Mouse (Mus musculus): ENCODE data around the gene Tll2.

Gene Tll2

DNA sequence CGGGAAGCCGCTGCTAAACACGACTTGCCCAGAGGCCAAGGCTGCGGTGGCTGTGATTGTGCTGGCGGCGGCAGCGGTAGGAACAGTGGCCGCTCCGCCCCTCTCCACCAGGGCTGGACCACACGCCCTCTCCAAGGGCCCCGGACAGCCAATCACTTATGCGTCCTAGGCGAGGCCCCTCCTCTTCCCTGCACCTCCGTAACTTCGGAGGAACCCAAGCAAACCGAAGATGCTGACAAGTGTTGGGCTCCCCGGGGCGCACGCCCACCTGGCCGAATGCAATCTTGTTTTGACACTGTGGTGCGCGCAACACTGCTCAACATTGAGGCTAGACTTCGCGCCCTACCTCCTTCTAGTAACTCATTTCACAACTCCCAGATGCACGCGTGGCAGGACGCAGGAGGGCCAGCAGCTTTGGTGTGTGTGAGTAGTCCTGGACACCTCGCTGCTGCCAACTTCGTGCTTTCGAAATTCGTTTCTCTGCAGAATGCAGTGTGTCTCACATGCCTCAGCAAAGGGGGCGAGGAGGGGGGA is at the start of gene Tll2:
TSS of gene Tll2 (minus strand) at position 25 of the 534 bp plus-strand sequence.
- in situ Hi-C loops (cut with MboI) = no loop called here

GRCm38 (mm10) chr19:41254584-41254983 is 47.9 kb upstream of the Tll2 start:
- in situ Hi-C loops (cut with MboI) = no loop called here

DNA sequence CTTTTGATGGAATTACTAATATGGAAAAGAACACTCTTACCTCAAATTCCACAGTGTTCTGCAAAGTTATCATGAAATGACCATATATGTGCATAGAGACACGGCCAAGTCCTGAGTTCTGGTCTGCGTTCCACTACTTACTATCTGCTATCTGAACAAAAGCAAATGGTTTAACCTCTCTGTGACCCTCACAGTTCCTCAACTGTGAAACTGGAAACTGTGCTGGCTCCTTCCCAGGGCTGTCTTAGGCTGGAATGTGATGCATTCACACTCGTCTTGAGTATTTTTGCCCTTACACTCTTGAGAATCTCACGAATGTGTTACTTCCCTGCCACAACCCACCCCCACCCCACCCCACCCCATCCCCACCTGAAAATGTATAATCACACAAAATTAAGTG is 42.3 kb upstream of the Tll2 start:
- in situ Hi-C loops (cut with MboI) = no loop called here

DNA sequence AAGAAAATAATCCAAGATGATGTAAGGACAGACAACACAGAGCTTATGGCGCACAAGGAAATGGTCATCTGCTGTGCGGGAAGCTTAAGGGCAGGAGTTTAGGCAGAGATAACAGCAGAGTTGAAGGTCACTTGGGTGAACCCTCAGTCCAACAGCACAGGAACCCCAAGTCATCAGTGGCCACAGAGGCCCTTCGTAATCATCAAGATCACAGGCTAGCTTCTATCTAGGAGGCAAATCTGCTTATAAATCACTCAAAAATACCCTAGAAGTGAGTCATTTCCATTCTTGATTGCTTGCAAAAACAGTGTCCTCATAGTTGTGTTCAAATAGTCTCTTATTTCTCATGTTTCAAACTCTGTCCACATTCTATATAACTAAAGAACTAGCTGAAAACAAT is 41.6 kb upstream of the Tll2 start:
- in situ Hi-C loops (cut with MboI) = no loop called here

DNA sequence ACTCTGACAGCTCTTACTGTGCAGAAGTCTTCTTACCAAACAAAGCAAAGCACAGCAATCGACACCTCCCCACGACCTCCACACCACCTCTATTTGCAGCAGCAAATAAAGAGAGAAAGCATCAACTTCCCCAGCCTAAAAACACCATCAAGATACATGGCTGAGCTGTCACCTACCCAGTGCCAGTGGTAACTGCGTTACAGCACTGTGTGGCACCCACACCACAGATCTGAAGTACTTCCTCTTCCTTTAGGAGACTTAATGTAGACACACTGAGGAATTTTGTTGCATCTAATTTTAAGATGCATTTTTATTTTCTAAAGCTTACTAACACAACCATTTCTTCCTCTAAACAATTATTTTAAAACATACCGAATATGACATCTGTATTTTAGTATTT is 39.6 kb upstream of the Tll2 start:
- in situ Hi-C loops (cut with MboI) = no loop called here

DNA sequence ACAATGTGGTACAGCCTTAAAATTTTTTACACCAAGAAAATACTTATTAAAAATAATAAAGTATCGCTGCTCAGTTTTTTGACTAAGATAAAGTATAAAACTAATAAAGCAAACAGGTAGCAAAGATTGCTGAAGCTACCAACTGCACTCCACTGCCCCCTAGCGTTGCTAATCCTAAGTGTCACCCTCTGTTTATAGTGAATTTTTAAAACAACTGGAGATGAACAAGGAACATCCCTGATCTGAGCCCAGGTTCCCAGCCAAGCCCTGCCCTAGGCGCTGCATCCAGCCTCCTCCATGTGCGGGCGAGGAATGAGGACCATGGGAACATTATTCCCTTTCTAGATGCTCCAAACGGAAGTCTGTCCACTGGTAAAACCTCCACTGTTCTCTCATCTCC is 37.9 kb upstream of the Tll2 start:
- in situ Hi-C loops (cut with MboI) = no loop called here

GRCm38 (mm10) chr19:41241997-41242396 is 35.4 kb upstream of the Tll2 start:
- in situ Hi-C loops (cut with MboI) = no loop called here

- in situ Hi-C loops (cut with MboI) = no loop called here
These were observed 27.1 kb upstream of the Tll2 start for GRCm38 (mm10) chr19:41233698-41234097.

DNA sequence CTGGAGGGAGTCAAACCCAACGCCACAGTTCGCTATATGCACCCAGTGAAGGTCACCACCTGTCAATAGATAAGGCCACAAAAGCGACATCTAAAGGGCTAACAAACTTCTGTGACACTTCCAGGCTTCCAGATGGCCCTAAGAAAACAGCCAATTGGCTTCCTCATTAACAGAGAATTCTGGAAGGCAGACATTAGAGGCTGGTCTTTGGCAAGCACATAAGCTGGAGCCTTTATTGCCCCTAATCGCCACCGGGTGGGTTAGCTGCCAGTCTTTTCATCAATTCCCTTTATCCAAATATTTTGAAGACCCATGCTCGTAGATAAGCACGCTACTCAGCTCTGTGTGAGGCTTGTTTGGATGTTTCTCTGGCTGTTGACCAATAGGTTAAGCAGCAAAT is 1.7 kb upstream of the Tll2 start:
- in situ Hi-C loops (cut with MboI) = no loop called here

GRCm38 (mm10) chr19:41206041-41206810 is 409 bp downstream of the Tll2 start:
- in situ Hi-C loops (cut with MboI) = no loop called here

GRCm38 (mm10) chr19:41204159-41205081 is 2.2 kb downstream of the Tll2 start:
- in situ Hi-C loops (cut with MboI) = no loop called here

GRCm38 (mm10) chr19:41197606-41198005 is 9.0 kb downstream of the Tll2 start:
- in situ Hi-C loops (cut with MboI) = no loop called here

DNA sequence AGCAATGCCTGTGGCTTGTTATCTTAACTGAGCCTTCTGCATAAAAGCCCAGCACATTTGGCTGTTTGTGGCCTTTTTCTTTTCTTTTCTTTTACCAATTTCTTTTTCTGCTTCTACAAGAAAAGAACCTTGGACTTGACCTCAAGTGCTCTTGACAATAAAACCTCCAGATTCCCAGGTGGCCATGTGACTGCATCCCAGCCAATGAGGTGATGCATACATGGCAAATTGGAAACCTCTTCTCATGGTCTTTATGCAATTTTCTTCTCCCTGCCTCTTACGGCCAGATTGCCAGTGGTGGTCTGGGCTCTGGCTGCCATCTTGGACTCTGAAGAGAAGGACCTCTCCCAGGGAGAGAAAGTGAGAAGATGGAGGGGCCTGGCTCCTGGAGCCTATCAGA is 13.3 kb downstream of the Tll2 start:
- in situ Hi-C loops (cut with MboI) = no loop called here

GRCm38 (mm10) chr19:41192953-41193352 is 13.7 kb downstream of the Tll2 start:
- in situ Hi-C loops (cut with MboI) = no loop called here

GRCm38 (mm10) chr19:41191724-41192123 is 14.9 kb downstream of the Tll2 start:
- in situ Hi-C loops (cut with MboI) = no loop called here

DNA sequence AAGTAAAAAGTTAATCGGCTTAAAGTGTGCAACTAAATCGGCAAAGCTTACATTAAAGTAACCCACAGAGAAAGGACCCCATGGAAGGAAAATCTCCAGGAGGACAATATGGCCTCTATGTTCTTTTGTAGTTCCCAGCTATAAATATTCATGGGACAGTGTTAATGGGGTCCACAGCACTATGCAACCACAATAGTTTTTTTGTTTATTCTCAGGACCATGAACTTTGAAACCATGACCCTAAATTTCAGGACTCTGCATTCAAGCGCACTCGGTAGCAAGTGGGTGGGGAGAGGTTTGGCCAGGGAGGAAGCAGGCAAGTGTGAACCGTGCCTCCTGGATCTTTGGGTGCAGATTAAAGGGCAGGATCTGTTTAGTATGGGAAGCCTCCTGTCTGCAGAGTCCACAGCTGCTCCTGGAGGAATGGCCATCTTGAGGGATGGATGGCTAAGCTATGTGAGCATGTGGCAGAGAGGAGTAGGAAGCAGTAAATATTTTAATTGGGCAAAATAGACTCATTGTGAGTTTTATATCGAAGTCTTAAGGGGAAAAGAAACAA is 15.7 kb downstream of the Tll2 start:
- in situ Hi-C loops (cut with MboI) = no loop called here

GRCm38 (mm10) chr19:41177331-41177730 is 29.3 kb downstream of the Tll2 start:
- in situ Hi-C loops (cut with MboI) = no loop called here

DNA sequence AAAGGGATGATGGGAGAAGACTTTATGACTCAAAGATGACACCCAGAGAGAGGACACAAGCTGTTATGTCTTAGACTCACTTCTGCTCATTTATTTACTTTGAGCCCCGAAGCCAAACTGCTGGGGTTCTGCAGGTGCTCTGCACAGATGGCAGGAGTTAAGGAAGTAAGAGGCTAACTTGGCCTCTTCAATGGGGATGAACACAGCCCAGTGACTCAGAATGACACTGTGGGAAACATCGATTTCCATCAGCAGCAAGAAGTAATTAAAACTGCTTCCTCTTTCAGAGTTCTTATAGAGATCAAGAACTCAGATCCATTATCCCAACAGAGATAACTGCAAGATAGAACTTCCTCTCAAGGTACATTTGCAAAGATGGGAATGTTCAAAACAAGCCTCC is 29.8 kb downstream of the Tll2 start:
- in situ Hi-C loops (cut with MboI) = no loop called here

DNA sequence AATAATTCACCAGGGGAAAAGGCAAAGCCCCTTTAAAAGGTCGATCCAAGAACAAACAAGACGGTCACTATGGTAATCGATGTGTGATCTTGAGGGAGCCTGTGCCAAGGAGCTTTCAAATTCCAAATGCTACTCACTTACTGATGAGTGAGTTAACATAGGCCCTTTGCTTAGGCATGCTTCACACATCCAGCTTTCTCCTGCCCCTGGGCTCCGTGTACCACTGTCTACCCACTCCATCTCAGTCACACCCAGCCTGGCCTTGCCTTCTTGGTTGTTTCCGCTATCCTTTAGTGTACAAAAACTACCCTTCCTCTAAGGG is 40.8 kb downstream of the Tll2 start:
- in situ Hi-C loops (cut with MboI) = no loop called here

GRCm38 (mm10) chr19:41165144-41165913 is 41.3 kb downstream of the Tll2 start:
- in situ Hi-C loops (cut with MboI) = no loop called here

GRCm38 (mm10) chr19:41164447-41165095 is 42.1 kb downstream of the Tll2 start:
- in situ Hi-C loops (cut with MboI) = no loop called here

Measured in mature B cell (primary cell).